Mouse (Mus musculus) skeletal muscle tissue, adult 2 months (tissue): ENCODE data around the gene Rcn1.
A peak's percentile ranks its signal among the peaks of the same experiment; 100 is the strongest.

Experiments
- DNase-seq: peaks from one replicate; pipeline ENCODE4 v3.0.0-alpha.2; 2012; ENCODE audit warnings: low read depth, low spot score

The Rcn1 gene

GRCm38 (mm10) chr2:105399085-105399891 is at the start of gene Rcn1:
Gene Rcn1, minus strand, starts transcription at chr2:105399319.
- peak; percentile 60 for DNase-seq

GRCm38 (mm10) chr2:105444072-105444471 is 45.0 kb upstream of the Rcn1 start:
- no peak for DNase-seq

GRCm38 (mm10) chr2:105439022-105439421 is 39.9 kb upstream of the Rcn1 start:
- no peak for DNase-seq

- no peak for DNase-seq
Measured at GRCm38 (mm10) chr2:105438525-105438924, 39.4 kb upstream of the Rcn1 start.

GRCm38 (mm10) chr2:105432927-105433326 is 33.8 kb upstream of the Rcn1 start:
- DNase-seq = no peak

- no peak for DNase-seq
Measured at GRCm38 (mm10) chr2:105430373-105430772, 31.3 kb upstream of the Rcn1 start.

GRCm38 (mm10) chr2:105429899-105430298 is 30.8 kb upstream of the Rcn1 start:
- DNase-seq = no peak

GRCm38 (mm10) chr2:105428467-105428866 is 29.3 kb upstream of the Rcn1 start:
- no peak for DNase-seq

- DNase-seq = peak; percentile 52
Measured at GRCm38 (mm10) chr2:105428029-105428428, 28.9 kb upstream of the Rcn1 start.

GRCm38 (mm10) chr2:105427447-105427846 is 28.3 kb upstream of the Rcn1 start:
- DNase-seq = no peak

GRCm38 (mm10) chr2:105418629-105419227 is 19.6 kb upstream of the Rcn1 start:
- DNase-seq = no peak

GRCm38 (mm10) chr2:105417663-105418062 is 18.5 kb upstream of the Rcn1 start:
- DNase-seq = no peak

GRCm38 (mm10) chr2:105416660-105417348 is 17.7 kb upstream of the Rcn1 start:
- DNase-seq = no peak

- DNase-seq = no peak
Measured at GRCm38 (mm10) chr2:105416046-105416659, 17.0 kb upstream of the Rcn1 start.

- DNase-seq = no peak
Measured at GRCm38 (mm10) chr2:105414309-105414708, 15.2 kb upstream of the Rcn1 start.

- no peak for DNase-seq
Measured at GRCm38 (mm10) chr2:105409253-105409652, 10.1 kb upstream of the Rcn1 start.

- DNase-seq = peak; percentile 39
Measured at GRCm38 (mm10) chr2:105408511-105408910, 9.4 kb upstream of the Rcn1 start.

GRCm38 (mm10) chr2:105402180-105402579 is 3.1 kb upstream of the Rcn1 start:
- no peak for DNase-seq

GRCm38 (mm10) chr2:105400558-105400957 is 1.4 kb upstream of the Rcn1 start:
- no peak for DNase-seq

GRCm38 (mm10) chr2:105398636-105399084 is 459 bp downstream of the Rcn1 start:
- peak; percentile 11 for DNase-seq

GRCm38 (mm10) chr2:105397446-105398211 is 1.5 kb downstream of the Rcn1 start:
- no peak for DNase-seq
